Mouse (Mus musculus) B cell, adult (primary cell): ENCODE data around the gene Lce3b. TPM values are rescaled to one million over a fixed set of nuclear protein-coding genes. Genes with fewer than 3 reads are reported as not detected.

ENCODE experiments used
- total RNA-seq: library from RNA; stranded (reverse); gene quantifications from 4 replicates; pipeline ENCODE4 v1.2.4, GENCODE M21; 2023; ENCODE audit not compliant: inconsistent age

The Lce3b gene
- total RNA-seq: not detected in 4 replicates

DNA sequence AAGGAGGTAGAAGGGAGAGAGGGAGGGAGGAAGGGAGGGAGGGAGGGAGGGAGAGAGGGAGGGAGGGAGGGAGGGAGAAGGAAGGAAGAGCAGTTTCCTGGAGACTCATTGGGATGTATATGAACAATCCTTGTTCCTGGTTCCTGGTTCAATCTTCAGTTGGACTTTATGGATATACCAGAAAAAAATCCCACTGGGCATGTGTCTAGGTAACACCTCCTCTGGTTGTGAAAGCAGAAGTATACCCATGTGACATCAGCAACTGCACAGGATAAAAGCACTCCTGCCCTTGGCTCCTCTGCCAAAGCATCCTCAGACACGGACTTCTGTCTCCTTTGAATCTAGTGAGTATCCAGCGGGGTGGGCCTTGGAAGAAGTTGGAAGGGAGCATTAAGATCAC, at the start of gene Lce3b:
Gene Lce3b (plus strand): TSS at position 301 of the 400 bp plus-strand sequence.

DNA sequence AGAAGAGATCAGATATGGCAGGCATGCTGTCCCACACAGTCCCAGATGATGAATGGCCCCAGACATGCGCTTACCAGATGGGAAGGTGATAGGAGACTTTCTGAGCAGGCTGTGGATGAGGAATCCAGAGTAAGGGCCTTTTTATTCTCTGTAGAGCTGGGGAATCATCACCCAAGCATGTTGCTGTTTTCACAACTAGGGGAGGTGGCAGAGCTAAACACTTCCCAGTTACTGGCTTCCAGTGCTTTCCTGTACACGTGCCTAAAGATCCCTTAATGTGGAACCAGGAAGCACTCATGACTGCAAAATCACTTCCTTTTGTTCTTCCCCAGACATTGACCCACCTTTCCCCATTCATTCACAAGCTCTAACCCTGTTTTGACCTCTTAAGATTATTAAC, 6.6 kb upstream of the Lce3b start, which contains the start of gene Lce3a:
Gene Lce3a (minus strand): TSS at position 101 of the 400 bp plus-strand sequence.

DNA sequence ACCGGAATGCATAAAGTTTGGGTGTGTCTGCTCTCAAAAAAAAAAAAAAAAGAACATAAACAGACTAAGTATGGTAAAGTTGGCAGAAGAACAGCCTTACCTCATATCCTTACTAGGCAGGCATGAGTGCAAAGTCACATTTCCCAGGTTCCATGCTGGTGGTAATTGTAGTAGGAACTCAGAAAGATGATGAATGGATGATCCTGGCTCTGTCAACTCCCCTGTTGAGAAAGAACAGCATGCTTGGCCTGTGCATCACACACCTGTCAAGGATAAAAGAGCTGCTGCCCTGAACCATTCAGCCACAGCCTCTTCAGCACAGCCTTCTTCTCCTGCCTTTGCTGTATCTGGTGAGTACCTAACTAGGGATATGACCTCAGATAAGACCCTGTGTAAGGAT, 11.4 kb downstream of the Lce3b start, which contains the start of gene Lce3c:
Gene Lce3c (plus strand): TSS at position 301 of the 400 bp plus-strand sequence.

DNA sequence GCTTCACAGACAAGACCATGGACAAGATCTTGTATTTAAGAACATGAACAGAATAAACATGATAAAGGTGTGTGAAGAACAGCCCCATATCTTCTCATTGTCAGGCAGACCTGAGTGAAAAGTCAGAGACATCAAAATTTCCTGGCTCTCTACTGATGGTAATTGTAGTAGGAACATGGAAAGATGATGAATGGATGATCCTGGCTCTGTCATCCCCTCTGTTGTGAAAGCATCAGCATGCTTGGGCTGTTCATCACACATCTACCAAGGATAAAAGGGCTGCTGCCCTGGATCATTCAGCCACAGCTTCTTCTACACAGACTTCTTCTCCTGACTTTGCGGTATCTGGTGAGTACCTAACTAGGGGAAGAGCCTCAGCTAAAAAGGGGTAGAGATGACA, 24.3 kb downstream of the Lce3b start, which contains the start of gene Lce3d:
Gene Lce3d (plus strand): TSS at position 301 of the 400 bp plus-strand sequence.

DNA sequence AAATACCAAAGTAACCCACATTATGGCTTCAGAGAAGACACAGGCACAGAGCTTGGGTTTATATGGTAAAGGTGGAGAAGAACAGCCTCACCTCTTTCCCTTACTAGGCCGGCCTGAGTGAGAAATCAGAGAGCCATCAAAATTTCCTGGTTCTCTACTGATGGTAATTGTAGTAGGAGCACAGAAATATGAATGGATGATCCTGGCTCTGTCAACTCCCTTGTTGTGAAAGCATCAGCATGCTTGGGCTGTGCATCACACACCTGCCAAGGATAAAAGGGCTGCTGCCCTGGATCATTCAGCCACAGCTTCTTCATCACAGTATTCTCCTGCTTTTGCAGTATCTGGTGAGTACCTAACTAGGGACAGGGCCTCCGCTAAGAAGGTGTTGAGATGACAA, 34.0 kb downstream of the Lce3b start, which contains the start of gene Lce3e:
Gene Lce3e (plus strand): TSS at position 301 of the 400 bp plus-strand sequence.

Other genes starting within 250 kb of the Lce3b start
- not detected in 4 replicates for gene Lce1d, start 245.8 kb upstream of the Lce3b start, total RNA-seq
- not detected in 4 replicates for gene Lce1e, start 223.9 kb upstream of the Lce3b start, total RNA-seq
- not detected in 4 replicates for gene Lce1f, start 212.6 kb upstream of the Lce3b start, total RNA-seq
- not detected in 4 replicates for gene Gm38119, start 193.9 kb upstream of the Lce3b start, total RNA-seq
- not detected in 4 replicates for gene Lce1g, start 180.6 kb upstream of the Lce3b start, total RNA-seq
- gene Lce1h, start 167.9 kb upstream of the Lce3b start, total RNA-seq: not detected in 4 replicates
- gene Lce1i, start 154.1 kb upstream of the Lce3b start, total RNA-seq: not detected in 4 replicates
- gene Lce1j, start 142.5 kb upstream of the Lce3b start, total RNA-seq: not detected in 4 replicates
- gene Lce1k, start 125.1 kb upstream of the Lce3b start, total RNA-seq: not detected in 4 replicates
- not detected in 4 replicates for gene Kprp, start 105.7 kb upstream of the Lce3b start, total RNA-seq
- not detected in 4 replicates for gene Lce1l, start 81.7 kb upstream of the Lce3b start, total RNA-seq
- gene 2310050C09Rik, start 62.8 kb upstream of the Lce3b start, total RNA-seq: not detected in 4 replicates
- gene Lce3a, start 6.7 kb upstream of the Lce3b start, total RNA-seq: not detected in 4 replicates
- not detected in 4 replicates for gene Lce3c, start 11.5 kb downstream of the Lce3b start, total RNA-seq
- gene Lce3d, start 24.4 kb downstream of the Lce3b start, total RNA-seq: not detected in 4 replicates
- gene Lce3e, start 34.1 kb downstream of the Lce3b start, total RNA-seq: not detected in 4 replicates
- gene Lce3f, start 59.2 kb downstream of the Lce3b start, total RNA-seq: not detected in 4 replicates
- not detected in 4 replicates for gene Crct1, start 82.7 kb downstream of the Lce3b start, total RNA-seq
- not detected in 4 replicates for gene Lce1m, start 86.1 kb downstream of the Lce3b start, total RNA-seq
- not detected in 4 replicates for gene Gm4858, start 135.8 kb downstream of the Lce3b start, total RNA-seq
- not detected in 4 replicates for gene Crnn, start 211.8 kb downstream of the Lce3b start, total RNA-seq